Mouse (Mus musculus) mature B cell (primary cell): Measurements from ENCODE around the gene Ubash3b.

ENCODE experiments used
- in situ Hi-C: fragments of 300-500 bp; cut with MboI; formaldehyde crosslinking; loops from 2 replicates; pipeline ENCODE4 v1.14.3; 2019

The Ubash3b gene

GRCm38 (mm10) chr9:41138987-41139808, 22.3 kb downstream of the Ubash3b start:
- in situ Hi-C loops = no loop called here

DNA sequence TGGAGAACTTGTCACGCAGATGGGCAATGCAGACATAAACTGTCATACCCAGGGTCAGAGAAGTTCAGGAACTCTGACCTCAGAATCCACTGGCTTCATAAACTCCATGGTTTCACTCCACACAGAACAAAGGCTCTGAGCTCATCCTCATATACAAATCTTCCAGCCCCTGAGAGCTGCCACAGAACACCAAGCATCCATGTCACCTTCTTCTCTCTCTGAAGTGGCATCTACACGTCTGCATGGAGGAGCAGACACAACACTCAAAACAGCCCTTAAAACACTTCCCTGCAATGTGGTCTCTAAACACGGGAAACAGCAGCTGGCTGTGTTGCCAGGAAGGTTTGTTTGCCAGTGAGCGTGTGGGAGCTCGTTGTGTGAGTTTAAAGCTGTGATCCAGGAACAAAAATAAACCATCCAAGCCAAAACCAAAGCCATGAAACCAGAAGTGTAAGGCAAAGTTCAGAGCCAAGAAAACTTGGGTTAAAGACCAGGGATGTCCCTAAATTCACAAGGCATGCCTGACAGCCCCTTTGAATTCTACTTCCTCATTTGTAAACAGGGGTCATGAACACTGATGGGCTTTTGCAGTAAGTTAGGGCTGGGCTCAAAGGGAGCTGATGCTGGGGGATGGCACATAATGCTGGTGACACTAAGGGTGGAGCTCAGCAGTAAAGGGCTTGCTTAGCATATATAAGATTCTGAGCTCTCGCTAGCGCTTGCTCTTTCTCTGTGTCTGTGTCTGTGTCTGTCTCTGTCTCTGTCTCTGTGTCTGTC, 24.6 kb downstream of the Ubash3b start:
- in situ Hi-C loops = no loop called here

GRCm38 (mm10) chr9:41136273-41136672, 25.2 kb downstream of the Ubash3b start:
- in situ Hi-C loops = no loop called here

DNA sequence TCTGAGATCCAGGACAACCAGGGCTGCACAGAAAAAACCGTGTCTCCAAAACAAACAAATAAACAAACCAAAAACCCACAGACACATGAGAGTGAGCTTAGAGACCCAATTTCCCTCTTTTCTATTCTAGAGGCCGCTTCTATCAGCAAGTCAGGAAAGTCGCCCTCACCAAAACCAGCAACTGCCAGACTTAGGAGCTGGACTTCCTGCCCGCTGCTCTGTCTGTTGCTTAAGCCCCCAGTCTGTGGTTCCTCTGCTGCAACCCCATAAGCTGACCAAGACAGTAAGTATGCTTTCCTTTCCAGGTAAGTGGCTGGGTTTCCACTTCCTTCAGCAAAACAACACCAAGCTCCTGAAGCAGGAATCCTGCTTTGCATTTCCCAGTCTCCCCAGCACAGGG, 26.6 kb downstream of the Ubash3b start:
- in situ Hi-C loops = no loop called here

GRCm38 (mm10) chr9:41130563-41130962, 30.9 kb downstream of the Ubash3b start:
- in situ Hi-C loops = no loop called here

DNA sequence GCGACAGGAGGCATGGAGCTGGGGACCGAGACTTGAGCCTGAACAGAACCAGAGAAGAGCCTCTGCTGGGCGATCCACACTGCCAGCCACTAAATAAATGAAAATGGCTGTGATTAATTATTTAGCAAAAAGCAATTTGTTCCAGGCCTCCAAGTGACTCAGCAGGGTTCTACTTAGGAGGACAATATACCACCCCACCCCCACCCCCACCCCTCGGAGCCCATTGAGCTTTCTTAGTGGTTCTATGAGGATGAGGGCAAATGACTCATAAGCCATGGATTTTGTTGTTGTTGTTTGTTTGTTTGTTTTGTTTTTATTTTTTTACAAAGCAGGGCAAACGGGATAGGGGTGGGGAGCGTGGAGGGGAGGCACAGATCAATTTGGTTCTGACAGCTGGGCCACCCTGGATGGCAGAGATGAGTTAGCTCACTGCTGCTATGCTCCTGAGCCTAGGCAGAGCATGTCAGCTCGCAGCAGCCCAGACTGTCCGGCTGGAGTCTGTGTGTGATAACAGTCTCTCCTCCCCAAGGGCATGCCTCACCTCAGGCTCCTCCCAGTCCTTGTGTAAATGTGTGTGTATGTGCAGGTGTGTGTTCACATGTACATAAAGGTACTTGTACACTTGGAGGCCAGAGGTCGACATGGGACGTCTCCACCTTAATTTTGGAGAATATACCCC, 31.6 kb downstream of the Ubash3b start:
- in situ Hi-C loops = no loop called here

- in situ Hi-C loops = no loop called here
These were observed 32.2 kb downstream of the Ubash3b start for GRCm38 (mm10) chr9:41129273-41129672.

DNA sequence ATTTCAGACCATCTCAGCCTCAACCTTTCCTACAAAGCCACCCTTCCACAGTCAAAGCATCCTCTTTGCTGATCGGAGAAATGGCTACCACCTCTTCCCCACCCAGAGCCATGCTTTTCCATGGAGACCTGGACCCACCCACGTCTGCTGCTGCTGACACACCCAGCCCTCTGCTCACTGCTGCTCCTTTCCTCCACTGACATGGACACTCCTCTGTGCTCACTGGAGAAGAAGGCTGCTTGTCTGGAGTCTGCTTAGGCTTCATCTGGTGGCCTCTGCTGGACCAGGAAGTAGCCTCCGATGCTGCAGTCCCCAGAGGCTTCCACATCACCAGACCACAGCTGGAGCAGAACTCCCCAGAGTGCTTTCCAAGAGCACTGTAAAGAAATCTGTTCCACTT, 34.8 kb downstream of the Ubash3b start:
- in situ Hi-C loops = no loop called here

GRCm38 (mm10) chr9:41124305-41124704, 37.2 kb downstream of the Ubash3b start:
- in situ Hi-C loops = no loop called here

DNA sequence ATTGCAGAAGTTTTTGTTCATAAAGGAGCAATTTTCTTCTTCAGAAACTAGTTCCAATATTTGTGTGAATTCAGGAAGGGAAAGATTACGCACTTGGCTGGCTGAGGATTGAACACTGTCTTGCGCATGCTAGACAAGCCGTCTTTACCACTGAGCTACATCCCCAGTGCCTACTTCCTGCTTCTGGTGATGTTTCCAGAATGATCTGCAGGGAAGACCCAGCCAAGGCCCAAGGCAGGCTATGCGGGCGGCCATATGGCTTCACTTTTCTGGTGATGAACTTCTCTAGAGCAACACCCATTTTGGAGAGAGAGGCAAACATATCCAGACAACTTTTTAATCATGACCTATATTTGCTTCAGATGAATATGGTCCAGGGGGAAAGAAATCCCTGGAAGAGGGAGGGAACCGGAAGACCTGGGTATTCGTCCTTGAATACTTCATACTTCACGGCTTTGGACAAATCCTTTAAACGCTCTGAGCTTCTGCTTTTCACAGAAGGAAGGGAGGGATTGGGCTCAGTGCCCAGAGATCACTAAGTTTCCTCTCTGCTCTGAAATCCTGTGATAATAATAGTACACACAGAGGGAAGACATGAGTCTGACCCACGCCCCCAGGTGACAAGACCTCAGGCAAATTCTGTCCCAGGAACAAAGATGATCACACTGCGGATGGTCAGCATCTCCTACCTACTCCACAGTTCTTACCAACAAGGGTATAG, 38.9 kb downstream of the Ubash3b start:
- in situ Hi-C loops = no loop called here

DNA sequence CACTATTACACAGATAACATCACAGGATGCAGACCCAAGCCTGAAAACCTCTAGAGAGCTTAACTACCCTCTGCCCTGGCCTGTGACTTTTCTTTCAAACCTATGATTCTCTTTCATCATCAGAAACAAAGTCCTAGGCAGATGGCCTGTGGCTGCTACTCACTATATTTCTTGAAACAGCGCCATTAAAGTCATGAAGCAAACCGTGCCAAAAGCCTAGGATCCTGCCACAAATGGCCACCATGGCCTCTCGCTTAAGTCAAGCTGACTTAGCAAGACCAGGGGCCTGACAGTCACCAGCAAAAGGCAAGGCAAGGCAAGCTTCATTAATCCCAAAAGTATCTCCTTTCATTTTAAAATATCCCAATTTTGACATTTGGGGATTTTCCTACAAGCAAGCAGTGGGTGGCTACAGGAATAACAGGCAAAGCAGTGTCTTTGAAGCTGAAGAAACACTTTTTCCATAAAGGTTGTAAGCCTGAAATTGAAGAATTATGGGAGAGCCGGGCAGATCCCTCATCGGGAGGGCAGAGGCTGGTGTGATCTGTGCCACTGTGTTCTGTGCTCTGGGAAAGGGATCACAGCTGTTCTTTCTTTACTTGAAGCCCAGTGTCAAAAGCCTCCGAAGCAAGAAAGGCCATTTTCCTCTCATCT, 39.7 kb downstream of the Ubash3b start:
- in situ Hi-C loops = no loop called here

GRCm38 (mm10) chr9:41119958-41120357, 41.5 kb downstream of the Ubash3b start:
- in situ Hi-C loops = no loop called here

- in situ Hi-C loops = no loop called here
These were observed 43.4 kb downstream of the Ubash3b start for GRCm38 (mm10) chr9:41118065-41118464.

- in situ Hi-C loops = no loop called here
These were observed 45.4 kb downstream of the Ubash3b start for GRCm38 (mm10) chr9:41116126-41116525.

GRCm38 (mm10) chr9:41114367-41114766, 47.1 kb downstream of the Ubash3b start:
- in situ Hi-C loops = no loop called here

DNA sequence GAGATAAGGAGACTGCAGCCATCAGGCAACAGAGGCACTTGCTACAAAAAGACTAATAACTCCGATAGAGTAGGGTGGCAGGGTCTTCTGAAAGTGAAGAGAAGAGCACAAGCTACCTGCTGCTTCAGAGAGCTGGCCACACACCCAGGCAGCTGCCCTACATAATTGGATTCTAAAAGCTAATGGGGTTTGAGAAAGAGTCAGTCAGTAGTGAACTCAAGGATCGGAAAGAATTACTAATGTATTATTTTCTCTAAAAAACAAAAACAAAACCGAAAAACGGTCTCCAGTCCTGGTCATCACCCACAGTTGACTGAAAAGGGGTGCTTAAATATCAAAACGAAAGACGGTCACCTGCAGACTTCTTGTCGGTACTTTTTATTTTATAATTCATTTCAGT, 51.7 kb downstream of the Ubash3b start:
- in situ Hi-C loops = no loop called here

DNA sequence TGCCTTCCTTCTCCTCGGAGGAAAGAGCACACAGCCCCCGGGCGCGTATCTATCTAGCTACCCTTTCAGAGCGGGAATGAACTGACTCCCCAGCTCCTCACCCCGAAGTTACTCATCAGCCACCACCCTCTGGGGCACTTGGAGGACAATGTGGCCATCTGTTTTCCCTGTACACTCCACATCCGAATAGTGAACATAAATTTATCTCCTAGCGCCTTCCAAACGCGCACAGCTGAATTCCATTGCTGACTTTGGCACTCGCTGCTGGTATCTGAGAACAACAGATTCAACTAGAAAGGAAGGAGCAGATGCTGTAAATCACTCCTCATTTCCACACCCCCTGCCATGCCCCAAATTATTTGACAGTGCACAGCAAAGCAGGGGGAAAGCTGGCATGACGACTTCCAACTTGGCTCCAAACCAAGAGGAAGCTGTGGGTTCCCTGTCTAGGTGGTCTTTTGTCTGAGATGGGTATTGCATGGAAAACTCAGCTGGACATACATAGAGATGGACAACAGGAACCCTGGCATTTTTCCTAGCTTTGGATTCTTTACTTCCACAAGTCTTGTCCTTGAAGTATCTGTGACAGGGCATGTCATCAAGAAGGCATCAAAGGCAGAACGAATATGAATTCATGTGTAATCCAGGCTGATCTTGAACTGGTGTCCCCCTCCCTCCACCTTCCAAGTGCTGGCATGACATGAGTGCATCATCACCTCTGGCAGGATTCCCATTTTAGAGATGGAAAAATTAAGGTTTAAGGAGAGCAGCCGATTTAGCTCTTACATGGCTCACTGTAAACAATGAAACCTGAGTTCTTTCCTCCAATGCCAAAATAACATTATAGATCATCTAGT, 52.9 kb downstream of the Ubash3b start:
- in situ Hi-C loops = no loop called here

DNA sequence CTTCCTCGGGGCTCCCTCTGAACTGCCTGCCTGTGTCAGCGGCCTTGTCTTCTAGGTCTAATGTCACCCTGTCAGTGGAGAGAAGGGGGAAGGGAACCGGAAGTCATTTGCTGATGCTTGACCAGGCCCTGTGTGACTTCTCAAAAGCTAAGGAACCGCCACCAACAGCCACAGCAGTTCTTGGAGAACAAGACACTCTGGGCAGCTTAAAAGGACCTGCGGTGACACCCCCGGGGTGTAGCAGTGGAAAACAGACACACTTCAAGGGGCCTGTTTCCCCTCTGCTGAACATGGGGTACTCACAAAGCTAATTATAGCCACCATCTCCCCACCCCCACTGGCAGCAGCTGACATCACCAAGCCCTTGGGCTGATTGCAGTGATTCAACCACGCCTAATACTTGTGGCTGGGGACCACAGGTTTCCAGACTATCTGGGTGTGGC, 56.3 kb downstream of the Ubash3b start:
- in situ Hi-C loops = no loop called here

- in situ Hi-C loops = no loop called here
These were observed 57.8 kb downstream of the Ubash3b start for GRCm38 (mm10) chr9:41103722-41104121.

GRCm38 (mm10) chr9:41102613-41103012, 58.9 kb downstream of the Ubash3b start:
- in situ Hi-C loops = no loop called here
